Mouse (Mus musculus) heart, embryonic 13.5 days (tissue): Measurements from ENCODE around the gene Bri3. TPM values are rescaled to one million over a fixed set of nuclear protein-coding genes. Genes with fewer than 3 reads are reported as not detected.

Source experiments
- ATAC-seq: fragments of 200-750 bp; cut with Nextera tagmentation; 2 replicates; pipeline ENCODE4 v1.8.0; 2017; ENCODE audit warnings: moderate TSS enrichment; ENCODE audit not compliant: insufficient number of reproducible peaks, low FRiP score, low TSS enrichment; ENCODE audit errors: extremely low read depth
- H3K27ac ChIP-seq: fragments of 300-500 bp; sonication (generic); replicated peaks from 2 replicates; pipeline ENCODE4 v1.5.1; 2015; ENCODE audit warnings: moderate library complexity, mild to moderate bottlenecking, inconsistent platforms
- H3K27me3 ChIP-seq: fragments of 300-500 bp; sonication (generic); replicated peaks from 2 replicates; pipeline ENCODE4 v1.6.1; 2015; ENCODE audit warnings: mild to moderate bottlenecking, inconsistent platforms
- H3K36me3 ChIP-seq: fragments of 300-500 bp; sonication (generic); 2 replicates; pipeline ENCODE4 v1.6.1; 2015; ENCODE audit warnings: mild to moderate bottlenecking, inconsistent platforms
- H3K4me1 ChIP-seq: fragments of 300-500 bp; sonication (generic); 2 replicates; pipeline ENCODE4 v1.6.1; 2015; ENCODE audit warnings: inconsistent platforms
- H3K4me2 ChIP-seq: fragments of 300-500 bp; sonication (generic); 2 replicates; pipeline ENCODE4 v1.6.1; 2015; ENCODE audit warnings: inconsistent platforms, mild to moderate bottlenecking, moderate library complexity
- H3K4me3 ChIP-seq: fragments of 300-500 bp; sonication (generic); 2 replicates; pipeline ENCODE4 v1.5.1; 2015; ENCODE audit warnings: moderate library complexity, mild to moderate bottlenecking, inconsistent platforms
- H3K9ac ChIP-seq: fragments of 300-500 bp; sonication (generic); 2 replicates; pipeline ENCODE4 v1.6.1; 2015; ENCODE audit warnings: inconsistent platforms, mild to moderate bottlenecking, moderate library complexity
- H3K9me3 ChIP-seq: fragments of 300-500 bp; sonication (generic); 2 replicates; pipeline ENCODE4 v1.6.1; 2016; ENCODE audit warnings: inconsistent platforms
- WGBS: fragments of 180-500 bp; shearing (Covaris S2); methylation state at CpG from one replicate; pipeline ENCODE4 v1.1.7; 2015; ENCODE audit warnings: mixed read lengths; 5-methylcytosine and 5-hydroxymethylcytosine counted together
- polyA plus RNA-seq: library from polyadenylated mRNA; unstranded; fragments of >200 nt; fragmentation: Nextera tagmentation; extraction: Ambion mirVana; gene quantifications from 2 replicates; pipeline ENCODE4 v1.2.1, GENCODE M21; 2015

The Bri3 gene
- polyA plus RNA-seq, 1 experiment from 2014 or later = 126 TPM

DNA sequence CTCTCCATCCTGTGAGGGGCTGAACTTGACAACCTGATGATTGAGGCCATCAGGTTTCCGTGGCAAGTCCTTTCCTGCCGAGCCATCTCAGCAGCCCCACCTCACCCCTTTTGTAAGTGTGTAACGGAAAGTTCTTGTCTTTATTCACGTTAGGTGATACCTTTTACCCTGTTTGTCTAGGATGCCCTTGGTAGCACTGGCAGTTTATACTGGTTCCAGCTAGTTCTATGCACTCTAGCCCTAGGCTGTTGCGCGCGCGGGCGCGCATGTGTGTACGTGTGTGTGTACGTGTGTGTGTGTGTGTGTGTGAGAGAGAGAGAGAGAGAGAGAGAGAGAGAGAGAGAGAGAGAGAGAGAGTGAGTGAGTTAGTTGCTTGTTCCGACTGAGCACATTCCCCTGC is 19.3 kb downstream of the Bri3 start:
- Histone ChIP-seq H3K36me3 (peaks cover 72% of the 10 kb centered on the region), H3K4me2 (0 out of 2 replicates have a peak overlapping the region, but pooled peaks have one; percentile 5), H3K27ac (peak overlapping the region; percentile 62)

DNA sequence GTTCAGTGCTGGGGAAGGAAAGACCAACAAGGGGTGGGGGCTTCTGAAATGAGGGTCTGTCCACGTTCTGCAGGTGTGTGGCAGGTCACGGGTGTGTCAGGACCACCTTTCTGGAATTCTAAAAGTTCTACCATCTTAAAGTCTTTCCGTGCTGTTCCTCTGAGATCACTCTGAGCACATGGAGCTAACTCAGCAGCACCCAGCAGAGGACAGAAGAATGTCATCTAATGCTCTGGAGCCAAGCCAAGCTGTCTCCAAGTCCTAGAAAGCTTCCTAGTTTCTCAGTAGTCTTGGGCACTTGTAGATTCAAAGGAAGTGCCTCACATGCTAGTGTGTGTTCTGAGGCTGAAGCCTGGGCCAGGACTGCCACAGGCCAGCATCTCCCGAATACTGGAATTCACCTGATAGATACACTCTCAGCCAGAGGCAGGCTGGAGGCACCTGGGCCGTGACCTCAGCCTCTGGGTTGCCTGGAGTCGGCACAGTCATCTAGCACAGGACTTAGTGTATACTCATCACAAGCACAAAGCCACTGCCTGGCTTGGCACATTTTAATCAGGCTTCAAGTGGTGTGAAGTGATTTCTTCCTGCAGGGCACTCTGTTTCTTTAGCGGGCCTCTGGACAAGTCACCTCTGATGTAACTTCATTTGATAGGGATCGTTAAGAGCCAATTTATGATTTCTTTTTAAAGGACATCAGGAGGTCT is 23.5 kb downstream of the Bri3 start:
- H3K9me3 ChIP-seq = no peaks in the 10 kb centered on the region
- H3K27ac ChIP-seq = peak overlapping the region; percentile 73
- 39% methylated on average over 8 of the region's 8 CpGs for WGBS
- H3K36me3 ChIP-seq = peaks cover 53% of the 10 kb centered on the region
- H3K4me1 ChIP-seq = peaks cover 63% of the 10 kb centered on the region
- ATAC-seq = peak; percentile 29; the same call in 1 of the 2 replicates
- no peaks in the 10 kb centered on the region for H3K27me3 ChIP-seq
- 0 out of 2 replicates have a peak overlapping the region, but pooled peaks have one; percentile 3 for H3K4me2 ChIP-seq
- H3K9ac ChIP-seq = peak overlapping the region; percentile 58
- H3K4me3 ChIP-seq = no peak overlapping the region

More for the DNA sequence above, 19.3 kb downstream of the Bri3 start:
- 69% methylated on average over 13 of the region's 13 CpGs for WGBS
- no peak for ATAC-seq
- Histone ChIP-seq H3K9ac (peak overlapping the region; percentile 41; the same call in 1 of the 2 replicates), H3K9me3 (no peaks in the 10 kb centered on the region), H3K4me3 (no peak overlapping the region), H3K27me3 (no peaks in the 10 kb centered on the region), H3K4me1 (peaks cover 76% of the 10 kb centered on the region)

DNA sequence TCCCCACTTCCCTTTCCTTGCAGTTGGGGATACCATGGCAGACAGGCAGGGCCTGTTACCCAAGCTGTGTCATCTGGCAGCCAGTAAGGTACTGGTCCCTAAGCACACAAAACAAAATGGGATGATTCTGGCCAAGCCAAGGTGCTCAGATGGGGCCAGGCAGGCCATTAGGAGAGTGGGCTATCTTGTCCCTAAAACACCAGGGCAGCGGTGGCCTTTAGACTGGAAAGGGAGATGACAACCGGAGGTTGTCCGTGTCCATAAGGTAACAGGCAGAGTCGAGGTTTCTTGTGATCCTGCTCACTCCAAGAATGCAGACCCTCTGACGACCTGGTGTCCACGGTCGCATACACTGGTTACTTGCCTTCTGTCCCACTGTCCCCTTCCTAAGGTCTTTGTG is 25.7 kb downstream of the Bri3 start:
- Histone ChIP-seq H3K27me3 (no peaks in the 10 kb centered on the region), H3K9ac (no peak overlapping the region), H3K27ac (no peak overlapping the region), H3K4me3 (no peak overlapping the region), H3K9me3 (no peaks in the 10 kb centered on the region), H3K4me2 (no peak overlapping the region), H3K36me3 (peaks cover 37% of the 10 kb centered on the region), H3K4me1 (peaks cover 61% of the 10 kb centered on the region)
- WGBS = 89% methylated on average over 7 of the region's 7 CpGs
- ATAC-seq = no peak

DNA sequence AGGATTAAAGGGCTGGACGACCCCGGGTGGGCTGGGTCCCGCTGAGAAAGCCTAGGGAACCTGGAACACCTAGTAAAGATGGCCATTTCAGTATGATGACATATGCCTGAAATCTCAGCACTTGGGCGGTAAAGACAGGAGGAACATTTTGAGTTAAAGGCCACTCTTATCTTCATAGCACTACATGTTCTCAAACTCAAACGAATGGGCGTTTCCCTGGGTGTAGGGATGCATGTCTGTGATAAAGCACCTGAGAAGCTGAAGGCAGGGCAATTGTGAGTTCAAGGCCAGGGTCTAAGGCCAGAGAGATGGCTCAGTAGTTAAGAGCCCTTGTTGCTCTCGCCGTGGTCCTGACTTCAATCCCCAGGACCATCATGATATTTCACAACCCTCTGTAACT is 26.2 kb downstream of the Bri3 start:
- no peak overlapping the region for H3K27ac ChIP-seq
- H3K27me3 ChIP-seq = no peaks in the 10 kb centered on the region
- no peak for ATAC-seq
- H3K36me3 ChIP-seq = peaks cover 33% of the 10 kb centered on the region
- peaks cover 64% of the 10 kb centered on the region for H3K4me1 ChIP-seq
- H3K9me3 ChIP-seq = no peaks in the 10 kb centered on the region
- H3K9ac ChIP-seq = no peak overlapping the region
- H3K4me3 ChIP-seq = no peak overlapping the region
- no peak overlapping the region for H3K4me2 ChIP-seq
- 82% methylated on average over 8 of the region's 8 CpGs for WGBS

DNA sequence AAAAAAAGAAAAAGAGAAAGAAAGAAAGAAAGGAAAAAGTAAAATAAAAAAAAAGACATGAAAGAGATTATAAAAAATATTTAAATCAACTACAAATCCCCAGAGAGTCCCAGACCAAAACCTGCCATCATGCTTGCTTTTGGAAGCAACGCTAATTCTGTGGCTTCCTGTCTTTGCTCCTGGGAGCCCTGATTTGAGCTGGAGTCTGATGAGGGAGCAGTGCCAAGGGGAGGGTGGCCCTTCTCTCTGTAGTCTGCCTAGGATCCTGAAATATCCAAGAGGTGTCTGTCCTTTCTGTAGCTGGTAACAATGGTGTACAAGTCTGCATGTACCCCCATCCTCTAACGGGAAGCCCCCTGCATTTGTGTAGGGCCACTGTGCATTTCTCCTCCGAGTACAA is 26.9 kb downstream of the Bri3 start:
- H3K4me1 ChIP-seq = peaks cover 66% of the 10 kb centered on the region
- H3K27me3 ChIP-seq = no peaks in the 10 kb centered on the region
- peaks cover 31% of the 10 kb centered on the region for H3K36me3 ChIP-seq
- ATAC-seq = no peak
- no peaks in the 10 kb centered on the region for H3K9me3 ChIP-seq
- H3K4me2 ChIP-seq = no peak overlapping the region
- peak overlapping the region; percentile 53 for H3K27ac ChIP-seq
- no peak overlapping the region for H3K4me3 ChIP-seq
- 46% methylated on average over 3 of the region's 3 CpGs for WGBS
- no peak overlapping the region for H3K9ac ChIP-seq

DNA sequence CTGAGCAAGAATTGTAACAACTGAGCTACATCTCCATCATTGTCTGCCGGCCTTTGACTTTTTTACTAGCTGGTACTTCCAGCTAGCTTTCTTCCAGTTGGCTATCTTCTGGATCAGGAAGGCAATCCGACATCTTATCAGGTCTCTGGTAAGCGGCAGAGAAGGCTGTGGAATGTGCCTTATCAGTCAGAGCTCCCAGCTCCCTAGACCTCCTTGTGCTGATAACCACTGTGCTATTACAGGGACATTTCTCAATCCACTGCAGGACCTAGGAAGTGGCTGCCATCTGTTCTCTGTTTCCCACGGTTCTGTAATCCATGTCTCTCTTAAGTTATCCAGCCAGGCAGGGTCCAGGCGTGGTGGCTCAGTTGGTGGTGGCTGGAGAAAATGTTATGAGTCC is 27.5 kb downstream of the Bri3 start:
- no peak for ATAC-seq
- H3K27ac ChIP-seq = peak overlapping the region; percentile 53

DNA sequence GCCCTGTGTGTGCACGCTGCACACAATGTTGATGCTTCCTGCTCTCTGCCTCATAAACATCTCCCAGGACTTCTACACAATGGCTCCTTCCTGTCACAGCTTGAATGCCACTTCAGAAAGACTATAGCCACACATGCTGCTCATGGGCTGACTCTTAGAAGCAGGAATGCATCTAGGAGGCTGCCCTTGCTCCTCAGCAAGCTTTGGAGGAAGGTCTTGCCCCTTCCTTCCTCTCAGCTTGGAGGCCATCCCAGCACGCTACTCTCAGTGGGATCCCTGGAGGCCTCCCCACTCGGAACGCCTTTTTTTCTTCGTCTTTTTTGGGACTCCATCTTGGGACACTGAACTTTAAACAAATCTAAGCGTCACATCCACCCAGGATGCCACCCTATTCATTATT is 30.7 kb downstream of the Bri3 start:
- WGBS = 64% methylated on average over 6 of the region's 6 CpGs
- Histone ChIP-seq H3K4me3 (no peak overlapping the region), H3K27ac (no peak overlapping the region), H3K4me1 (peaks cover 45% of the 10 kb centered on the region), H3K4me2 (no peak overlapping the region), H3K36me3 (peaks cover 36% of the 10 kb centered on the region), H3K27me3 (no peaks in the 10 kb centered on the region), H3K9me3 (no peaks in the 10 kb centered on the region), H3K9ac (no peak overlapping the region)
- ATAC-seq = no peak

More for the DNA sequence above, 27.5 kb downstream of the Bri3 start:
- 10% methylated on average over 5 of the region's 5 CpGs for WGBS
- Histone ChIP-seq H3K36me3 (peaks cover 28% of the 10 kb centered on the region), H3K4me2 (no peak overlapping the region), H3K4me3 (no peak overlapping the region), H3K9ac (0 out of 2 replicates have a peak overlapping the region, but pooled peaks have one; percentile 8), H3K9me3 (no peaks in the 10 kb centered on the region), H3K27me3 (no peaks in the 10 kb centered on the region), H3K4me1 (peaks cover 61% of the 10 kb centered on the region)

DNA sequence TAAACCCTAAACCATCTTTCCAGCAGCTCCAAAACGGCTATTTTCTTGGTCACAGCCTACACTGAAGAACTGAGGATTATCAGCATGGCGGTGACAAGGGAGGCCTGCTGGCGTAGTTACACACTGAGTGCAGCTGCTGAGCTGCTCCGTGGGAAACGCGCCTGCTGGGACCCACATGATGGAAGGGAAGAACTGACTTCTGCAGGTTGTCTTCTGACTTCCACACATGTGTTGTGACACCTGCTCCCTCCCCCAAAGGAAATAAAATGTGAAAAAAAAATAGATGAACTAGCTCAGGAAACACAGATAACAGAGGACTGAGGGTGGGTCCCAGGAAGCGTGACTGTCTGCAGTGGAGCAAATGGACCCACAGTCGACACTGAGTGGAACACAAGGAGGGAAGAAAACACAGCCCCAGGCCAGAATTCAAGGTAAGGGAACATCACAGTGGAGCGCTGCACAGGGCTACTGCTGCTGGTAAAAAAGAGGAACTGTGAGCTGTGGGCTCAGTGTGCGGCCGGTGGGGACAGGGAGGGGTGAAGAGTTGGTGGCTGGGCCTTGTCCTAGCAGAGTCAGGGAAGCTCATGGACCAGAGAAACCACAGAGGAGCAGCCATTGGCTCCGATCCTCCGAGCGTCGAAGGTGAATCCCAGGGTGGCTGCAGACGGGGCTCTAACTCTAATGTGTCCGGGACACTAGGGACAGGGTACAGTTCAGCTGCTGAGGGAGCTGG is 32.8 kb downstream of the Bri3 start:
- H3K9me3 ChIP-seq = no peaks in the 10 kb centered on the region
- H3K9ac ChIP-seq = no peak overlapping the region
- no peak for ATAC-seq
- no peak overlapping the region for H3K27ac ChIP-seq
- no peak overlapping the region for H3K4me2 ChIP-seq
- H3K27me3 ChIP-seq = no peaks in the 10 kb centered on the region
- H3K4me3 ChIP-seq = no peak overlapping the region
- H3K4me1 ChIP-seq = peaks cover 27% of the 10 kb centered on the region
- H3K36me3 ChIP-seq = peaks cover 55% of the 10 kb centered on the region
- 66% methylated on average over 17 of the region's 17 CpGs for WGBS

DNA sequence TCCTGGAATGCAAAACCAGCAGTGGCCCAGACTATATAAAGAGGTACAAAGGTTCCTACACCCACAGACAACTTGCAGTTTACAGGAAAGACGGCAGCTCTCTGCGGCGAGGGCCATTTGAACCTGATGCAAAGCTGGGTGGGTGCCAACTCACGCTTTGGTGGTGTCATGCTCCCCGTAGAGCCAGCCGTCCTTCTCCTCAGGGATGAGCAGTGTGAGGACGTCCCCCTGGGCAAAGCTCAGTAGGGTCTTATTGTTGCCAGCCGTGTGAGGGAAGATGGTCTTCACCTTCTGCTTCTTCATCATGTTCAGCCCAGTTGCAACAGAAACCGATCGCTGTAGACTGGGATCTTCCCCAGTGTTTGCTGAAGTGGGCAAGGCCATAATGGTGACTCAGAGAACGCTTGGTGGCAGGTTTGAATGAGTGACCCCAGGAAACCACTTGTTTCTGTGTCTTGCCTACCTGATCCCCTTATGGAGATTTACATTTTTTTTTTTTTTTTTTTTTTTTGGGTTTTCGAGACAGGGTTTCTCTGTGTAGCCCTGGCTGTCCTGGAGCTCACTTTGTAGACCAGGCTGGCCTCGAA is 34.2 kb downstream of the Bri3 start:
- peaks cover 17% of the 10 kb centered on the region for H3K4me1 ChIP-seq
- no peak for ATAC-seq
- no peak overlapping the region for H3K4me3 ChIP-seq
- peaks cover 63% of the 10 kb centered on the region for H3K36me3 ChIP-seq
- 86% methylated on average over 12 of the region's 13 CpGs for WGBS
- no peak overlapping the region for H3K27ac ChIP-seq
- no peak overlapping the region for H3K4me2 ChIP-seq
- H3K9me3 ChIP-seq = no peaks in the 10 kb centered on the region
- H3K9ac ChIP-seq = no peak overlapping the region
- no peaks in the 10 kb centered on the region for H3K27me3 ChIP-seq

DNA sequence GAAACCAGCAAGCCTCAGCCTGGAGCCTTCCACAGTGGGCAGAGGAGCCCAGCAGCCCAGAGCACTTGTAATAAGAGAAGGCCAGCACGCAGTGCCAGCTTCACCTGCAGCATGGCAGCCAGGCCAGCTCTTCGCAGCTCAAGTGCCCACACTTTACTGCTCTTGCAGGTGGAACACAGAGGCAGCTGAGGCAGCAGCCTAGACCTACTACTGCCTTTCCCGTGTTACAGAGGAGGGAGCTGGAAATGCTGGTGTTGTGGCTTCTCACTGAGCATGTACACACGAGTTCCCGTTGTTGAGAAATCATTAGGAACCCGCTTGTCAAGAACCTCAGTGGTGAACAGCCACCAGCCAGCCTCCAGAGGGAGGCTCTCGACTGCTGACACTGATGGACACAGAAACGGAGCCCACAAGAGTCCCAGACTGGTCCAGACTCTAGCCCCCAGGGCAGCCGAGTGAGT is 34.9 kb downstream of the Bri3 start:
- no peak overlapping the region for H3K9ac ChIP-seq
- H3K4me1 ChIP-seq = peaks cover 24% of the 10 kb centered on the region
- H3K4me2 ChIP-seq = no peak overlapping the region
- no peaks in the 10 kb centered on the region for H3K9me3 ChIP-seq
- H3K27me3 ChIP-seq = no peaks in the 10 kb centered on the region
- no peak for ATAC-seq
- H3K4me3 ChIP-seq = no peak overlapping the region
- H3K36me3 ChIP-seq = peaks cover 63% of the 10 kb centered on the region
- H3K27ac ChIP-seq = no peak overlapping the region
- 69% methylated on average over 9 of the region's 9 CpGs for WGBS

DNA sequence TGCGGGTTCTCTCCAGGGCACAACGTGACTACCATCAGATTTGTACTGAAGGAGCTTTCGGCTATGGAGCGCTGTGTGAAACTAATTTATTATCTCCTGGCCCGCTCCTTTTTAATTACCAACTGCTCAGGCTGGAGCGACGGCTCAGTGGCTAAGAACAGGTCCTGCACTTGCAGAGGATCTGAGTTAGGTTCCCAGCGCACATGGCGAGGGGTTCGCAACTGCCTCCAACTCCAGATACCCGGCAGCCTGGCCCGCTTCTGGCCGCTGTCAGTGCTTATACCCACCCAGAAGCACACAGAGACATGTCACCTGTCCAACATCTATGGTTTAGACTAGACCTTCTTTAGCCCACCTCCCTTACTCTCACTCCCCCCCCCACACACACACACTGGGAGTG is 35.7 kb downstream of the Bri3 start:
- H3K36me3 ChIP-seq = peaks cover 63% of the 10 kb centered on the region
- H3K4me2 ChIP-seq = no peak overlapping the region
- ATAC-seq = no peak
- no peaks in the 10 kb centered on the region for H3K27me3 ChIP-seq
- no peak overlapping the region for H3K9ac ChIP-seq
- H3K4me1 ChIP-seq = peaks cover 22% of the 10 kb centered on the region
- 86% methylated on average over 13 of the region's 13 CpGs for WGBS
- no peaks in the 10 kb centered on the region for H3K9me3 ChIP-seq
- H3K4me3 ChIP-seq = no peak overlapping the region
- no peak overlapping the region for H3K27ac ChIP-seq
